Mouse (Mus musculus): ENCODE measurements around the gene Tnnt1.

The Tnnt1 gene

DNA sequence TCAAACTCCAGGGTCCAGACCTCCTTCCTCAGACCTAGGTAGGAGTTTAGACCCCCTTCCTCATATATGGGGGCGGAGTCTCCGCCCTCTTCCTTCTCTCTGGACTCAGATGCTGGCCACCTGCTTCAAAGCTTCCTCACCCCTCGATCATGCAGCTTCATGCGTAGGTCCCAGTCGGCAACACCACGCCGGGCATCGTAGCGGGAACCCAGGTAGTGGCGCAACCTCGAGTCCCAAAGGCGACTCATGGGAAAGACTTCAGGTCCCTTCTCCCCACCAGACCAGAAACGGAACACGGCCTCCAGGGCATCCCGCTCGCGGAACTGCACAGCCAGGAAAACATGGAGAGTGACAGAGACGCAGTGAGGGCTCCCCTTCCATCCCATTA is 11.1 kb upstream of the Tnnt1 start:
- POLR2A ChIA-PET = interaction anchor here in 2 of 4 experiments (0.9 to 5.8 kb wide), 11 partner anchors 12 to 882 kb away, joined by 4 to 42 read pairs (median 8); partner anchors contain the start of genes Cnot3 (in 1 of the 2), Cox6b2 (in 1 of the 2), Mboat7 (in 1 of the 2) and Ppp1r12c (in 1 of the 2)
- CTCF ChIA-PET = interaction anchor here in 3 of 4 experiments (0.9 to 10.9 kb wide), 4 partner anchors 12 to 17 kb away, joined by 3 to 219 read pairs (median 9); partner anchors contain the start of gene Tnnt1 (in 1 of the 3)

DNA sequence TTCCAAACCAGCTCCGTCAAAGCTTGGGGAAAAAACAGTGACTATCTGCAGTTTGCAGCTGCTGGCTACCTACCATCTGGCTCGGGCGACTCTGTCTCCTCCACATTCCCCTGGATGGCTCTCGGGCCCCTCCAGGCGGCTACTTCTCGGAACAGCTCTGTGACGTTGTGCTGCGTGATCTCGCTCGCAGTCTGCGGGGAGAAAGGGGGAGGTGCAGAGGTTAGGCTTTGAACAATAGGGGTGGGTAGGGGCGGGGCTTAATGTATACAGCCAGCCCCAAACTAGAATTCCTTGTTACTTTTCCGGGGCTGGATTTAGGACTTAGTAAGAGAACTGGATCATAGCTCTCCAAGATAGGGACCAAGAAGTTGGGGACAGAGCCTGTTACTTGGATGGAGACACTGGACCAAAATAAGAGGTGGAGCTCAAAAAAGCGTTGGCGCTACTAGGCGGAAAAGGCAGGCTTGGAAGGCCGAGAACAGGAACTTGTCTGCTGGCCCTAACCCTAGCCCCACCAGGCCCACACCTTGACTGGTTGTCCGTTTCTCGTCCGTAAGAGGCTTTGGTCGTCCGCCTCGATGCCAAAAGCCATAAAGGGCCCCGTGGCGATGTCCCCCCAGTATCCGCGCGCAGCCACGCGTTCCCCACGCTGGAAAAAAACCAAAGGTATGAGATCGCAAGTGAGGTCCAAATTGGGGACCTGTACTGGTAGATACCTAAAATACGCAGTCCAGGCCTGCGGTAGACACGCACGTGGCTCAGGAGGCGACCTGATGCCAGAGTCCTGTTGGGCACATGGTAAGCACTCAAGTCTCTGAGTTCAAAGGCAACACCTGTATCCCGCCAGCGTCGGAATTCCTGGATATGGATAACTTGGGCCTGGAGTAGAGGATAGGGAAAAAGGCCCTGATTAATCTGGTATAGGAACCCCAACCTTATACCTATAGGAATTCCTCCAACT is 10.4 kb upstream of the Tnnt1 start:
- CTCF ChIA-PET = interaction anchor here (0.5 to 10.9 kb wide), 35 partner anchors 10 to 1332 kb away, joined by 3 to 219 read pairs (median 4); partner anchors contain the start of genes Tnnt1 (in 2 of the 4), Cox6b2 (in 1 of the 4), Fiz1 (in 1 of the 4) and Tsen34 (in 1 of the 4)
- POLR2A ChIA-PET = interaction anchor here in 3 of 4 experiments (0.5 to 6.0 kb wide), 48 partner anchors 11 to 937 kb away, joined by 3 to 46 read pairs (median 4); partner anchors contain the start of genes Hspbp1 (in 2 of the 3), Leng8 (in 2 of the 3), Mboat7 (in 2 of the 3) and Ppp1r12c (in 2 of the 3)

DNA sequence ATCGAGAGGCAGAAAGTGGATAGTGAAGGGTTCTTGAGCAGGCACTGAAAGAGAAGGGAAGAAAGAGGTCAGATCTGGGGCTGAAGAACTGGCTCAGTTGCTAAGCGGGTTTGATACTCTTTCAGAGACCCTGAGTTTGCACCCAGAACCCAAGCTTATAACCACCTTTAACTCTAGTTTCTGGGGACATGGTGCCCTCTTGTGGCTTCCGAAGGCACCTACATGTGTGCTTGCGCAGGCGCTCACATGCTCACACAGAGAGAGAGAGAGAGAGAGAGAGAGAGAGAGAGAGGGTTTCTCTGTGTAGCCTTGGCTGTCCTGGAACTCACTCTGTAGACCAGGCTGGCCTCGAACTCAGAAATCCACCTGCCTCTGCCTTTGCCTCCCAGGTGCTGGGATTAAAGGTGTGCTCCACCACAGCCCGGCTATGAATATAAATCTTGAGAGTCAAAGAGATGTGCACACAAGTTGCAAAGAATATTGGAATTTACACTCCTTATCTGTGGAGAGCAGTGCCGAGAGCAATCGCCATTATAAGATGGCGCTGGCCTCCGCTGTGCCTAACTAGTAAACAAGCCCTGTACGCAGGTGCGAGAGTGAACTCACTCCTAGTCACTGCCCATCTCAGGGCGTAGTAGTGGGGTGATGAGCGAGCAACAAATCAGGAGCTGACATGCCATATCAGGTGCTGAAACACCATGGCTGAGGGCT is 8.2 kb upstream of the Tnnt1 start, which contains the start of gene Tnni3:
Gene Tnni3, minus strand, starts transcription at position 18 of the 711 bp plus-strand sequence.
- ChIA-PET CTCF (interaction anchor here (0.5 to 10.9 kb wide), 65 partner anchors 8 to 946 kb away, joined by 3 to 219 read pairs (median 4); partner anchors contain the start of genes Dnaaf3 (in 1 of the 4), Isoc2a (in 1 of the 4), Leng8 (in 1 of the 4) and Ndufa3 (in 1 of the 4)), POLR2A (interaction anchor here (0.6 to 6.0 kb wide), 58 partner anchors 8 to 907 kb away, joined by 3 to 46 read pairs (median 4); partner anchors contain the start of genes Ppp1r12c (in 3 of the 4), Mboat7 (in 2 of the 4), Rpl28 (in 2 of the 4) and Tsen34 (in 2 of the 4))

DNA sequence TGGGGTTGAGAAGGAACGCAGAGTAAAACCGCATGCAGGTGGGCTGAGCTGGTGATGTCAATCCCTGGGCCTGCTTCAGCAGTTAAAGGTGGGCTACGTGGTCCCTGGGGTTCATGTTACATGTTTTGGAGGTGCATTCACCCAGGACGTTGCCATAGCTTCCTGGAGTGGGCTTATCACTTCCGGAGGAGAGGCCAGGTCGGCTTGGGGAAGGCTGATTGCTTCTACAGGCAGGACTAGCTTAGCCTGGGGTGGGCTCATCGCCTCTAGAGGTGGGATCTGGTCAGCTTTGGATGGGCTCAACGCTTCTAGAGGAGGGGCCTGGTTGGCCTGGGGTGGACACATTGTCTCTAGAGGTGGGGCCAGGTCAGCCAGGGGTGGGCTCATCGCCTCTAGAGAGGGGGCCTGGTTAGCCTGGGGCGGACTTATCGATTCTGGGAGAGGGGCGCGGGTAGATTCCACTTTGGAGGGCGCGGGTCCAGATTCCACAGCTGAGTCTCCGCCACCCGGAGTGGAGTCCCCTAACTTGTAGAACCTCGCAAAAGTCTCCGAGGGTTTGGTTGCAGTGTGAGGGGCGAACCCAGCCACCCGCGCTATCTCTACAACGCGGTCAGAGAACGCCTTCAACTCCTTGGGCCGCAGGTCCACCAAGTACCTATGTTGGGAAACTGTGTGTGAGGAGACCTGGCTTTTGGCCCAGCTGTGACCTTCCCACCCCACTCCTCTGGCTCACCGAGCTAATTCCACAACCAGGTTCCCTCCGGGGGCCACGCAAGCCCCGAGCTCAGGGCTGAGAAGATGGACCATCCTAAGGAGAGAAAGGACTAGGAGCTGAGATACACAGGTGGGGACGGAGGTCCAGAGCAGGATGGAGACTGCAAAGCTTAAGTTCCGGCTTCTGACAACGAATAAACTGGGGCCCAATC is 7.3 kb upstream of the Tnnt1 start:
- CTCF ChIA-PET = interaction anchor here (0.5 to 10.9 kb wide), 63 partner anchors 8 to 945 kb away, joined by 3 to 219 read pairs (median 5); partner anchors contain the start of genes Dnaaf3 (in 1 of the 4), Isoc2a (in 1 of the 4), Leng8 (in 1 of the 4) and Ndufa3 (in 1 of the 4)

DNA sequence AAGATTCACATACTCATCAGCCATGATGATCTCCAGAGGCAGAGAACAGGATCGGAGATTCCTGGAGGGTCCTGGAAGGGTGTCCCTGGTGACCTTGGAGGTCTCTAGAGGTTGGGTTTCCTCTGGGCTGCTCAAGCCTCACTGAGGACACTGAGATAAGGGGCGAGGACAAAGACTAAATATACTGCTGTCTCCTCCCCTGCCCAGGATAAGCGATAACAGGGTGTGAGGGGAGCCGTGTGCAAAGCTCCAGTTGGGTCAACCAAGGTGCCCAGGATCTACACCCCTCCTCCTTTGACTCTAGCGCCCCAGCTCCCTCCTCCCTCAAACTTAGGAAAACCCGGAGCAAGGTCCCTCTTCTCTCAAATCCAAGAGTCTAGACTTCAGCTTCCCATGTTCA is 6.1 kb upstream of the Tnnt1 start:
- ChIA-PET POLR2A (interaction anchor here in 2 of 4 experiments (0.5 to 6.0 kb wide), 12 partner anchors 9 to 878 kb away, joined by 3 to 46 read pairs (median 4); partner anchors contain the start of genes Ppp1r12c (in 2 of the 2), Cnot3 (in 1 of the 2), Mboat7 (in 1 of the 2) and Tsen34 (in 1 of the 2)), CTCF (interaction anchor here in 3 of 4 experiments (0.5 to 10.9 kb wide), 6 partner anchors 10 to 391 kb away, joined by 3 to 219 read pairs (median 30); partner anchors contain the start of gene Tnnt1 (in 1 of the 3))

More for the DNA sequence above, 7.3 kb upstream of the Tnnt1 start:
- POLR2A ChIA-PET = interaction anchor here (0.6 to 6.0 kb wide), 58 partner anchors 9 to 906 kb away, joined by 3 to 46 read pairs (median 4); partner anchors contain the start of genes Ppp1r12c (in 3 of the 4), Dnaaf3 (in 2 of the 4), Mboat7 (in 2 of the 4) and Tsen34 (in 2 of the 4)

DNA sequence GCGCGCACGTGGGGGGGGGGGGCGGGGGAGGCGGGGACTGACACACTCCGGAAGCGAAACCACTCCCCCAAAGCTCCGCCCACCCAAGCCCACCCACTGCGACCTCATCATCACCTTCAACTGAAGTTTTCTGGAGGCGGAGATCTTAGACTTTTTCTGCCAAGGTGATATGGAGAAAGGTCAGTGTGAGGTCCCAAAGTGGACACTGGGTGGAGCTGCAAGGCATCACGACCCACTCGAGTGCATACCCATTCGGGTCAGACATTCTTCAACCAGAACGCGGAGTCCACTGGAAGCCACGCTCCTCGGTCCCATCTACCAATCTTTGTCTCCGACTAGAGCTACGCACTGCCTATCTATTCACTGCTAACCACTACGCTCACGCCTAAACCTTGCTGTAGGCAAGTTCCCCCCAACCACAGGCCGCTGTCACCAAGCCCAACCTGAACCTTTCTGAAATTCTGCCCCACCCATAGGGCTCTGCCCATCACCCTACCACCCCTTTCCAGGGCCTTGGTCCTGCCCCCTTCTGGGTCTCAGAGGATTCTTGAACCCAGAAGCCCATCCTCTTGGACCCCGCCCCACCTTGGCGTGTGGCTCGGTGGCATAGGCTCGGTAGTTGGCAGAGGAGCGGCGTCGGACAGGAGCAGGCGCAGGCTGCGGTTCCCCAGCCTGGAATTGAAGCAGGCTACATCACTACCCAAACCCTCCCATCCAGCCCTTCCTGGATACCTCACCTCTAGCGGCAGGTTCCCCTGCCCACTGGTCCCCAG is 5.2 kb upstream of the Tnnt1 start:
- ChIA-PET CTCF (interaction anchor here in 3 of 4 experiments (0.7 to 10.9 kb wide), 7 partner anchors 8 to 94 kb away, joined by 4 to 219 read pairs (median 13); partner anchors contain the start of genes Ppp1r12c (in 1 of the 3) and Tnnt1 (in 1 of the 3)), POLR2A (interaction anchor here in 3 of 4 experiments (0.6 to 6.0 kb wide), 20 partner anchors 8 to 828 kb away, joined by 3 to 46 read pairs (median 4); partner anchors contain the start of genes Ppp1r12c (in 2 of the 3), Dnaaf3 (in 1 of the 3), Leng8 (in 1 of the 3) and Mboat7 (in 1 of the 3))

DNA sequence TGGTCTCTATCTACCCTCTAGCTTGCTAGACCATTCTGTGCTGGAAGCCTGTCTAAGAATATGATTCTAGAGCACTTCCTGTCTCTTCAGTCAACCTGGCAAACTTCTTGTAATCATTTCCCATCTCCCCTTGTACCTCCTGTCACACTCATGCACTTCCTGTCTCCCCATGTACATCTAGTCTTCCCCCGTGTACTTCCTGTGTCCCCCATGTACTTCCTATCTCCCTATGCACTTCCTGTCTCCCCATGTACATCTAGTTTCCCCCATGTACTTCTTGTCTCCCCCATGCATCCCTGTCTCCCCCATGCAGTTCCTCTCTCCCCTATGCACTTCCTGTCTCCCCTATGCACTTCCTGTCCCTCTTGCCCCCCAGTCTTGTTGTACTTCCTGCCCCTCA is 2.3 kb upstream of the Tnnt1 start:
- CTCF ChIA-PET = interaction anchor here in 1 of 4 experiments (10.9 kb wide), 1 partner anchor 7 kb away, joined by 219 read pairs; the partner anchor contains the start of gene Tnnt1
- POLR2A ChIA-PET = no interaction called here

DNA sequence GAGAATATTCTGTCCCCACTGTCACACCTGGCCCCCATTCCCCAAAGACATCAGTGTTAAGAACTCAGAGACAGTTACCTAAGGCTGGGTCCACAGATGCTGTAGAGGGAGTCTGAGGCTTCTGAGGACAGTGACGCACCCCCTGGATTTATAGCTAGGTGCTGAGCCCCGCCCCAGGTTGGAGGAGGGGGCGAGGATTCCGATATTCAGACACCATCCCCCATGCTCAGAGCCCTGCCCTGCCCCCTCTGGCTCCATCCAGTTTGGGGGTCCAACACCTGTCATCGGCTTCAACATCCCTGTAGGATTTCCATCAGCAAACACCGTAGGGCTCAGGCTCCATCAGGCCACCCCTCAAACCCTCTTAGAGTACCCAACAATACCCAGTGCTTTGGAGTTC is 329 bp downstream of the Tnnt1 start:
- CTCF ChIA-PET = interaction anchor here (0.5 to 10.7 kb wide), 13 partner anchors 8 to 829 kb away, joined by 3 to 219 read pairs (median 4); partner anchors contain the start of genes Leng8 (in 1 of the 4), Ppp1r12c (in 1 of the 4) and Tnni3 (in 1 of the 4)
- POLR2A ChIA-PET = interaction anchor here in 3 of 4 experiments (0.6 to 2.6 kb wide), 17 partner anchors 8 to 899 kb away, joined by 3 to 15 read pairs (median 5); partner anchors contain the start of genes Cnot3 (in 1 of the 3), Cox6b2 (in 1 of the 3), Dnaaf3 (in 1 of the 3) and Ndufa3 (in 1 of the 3)

DNA sequence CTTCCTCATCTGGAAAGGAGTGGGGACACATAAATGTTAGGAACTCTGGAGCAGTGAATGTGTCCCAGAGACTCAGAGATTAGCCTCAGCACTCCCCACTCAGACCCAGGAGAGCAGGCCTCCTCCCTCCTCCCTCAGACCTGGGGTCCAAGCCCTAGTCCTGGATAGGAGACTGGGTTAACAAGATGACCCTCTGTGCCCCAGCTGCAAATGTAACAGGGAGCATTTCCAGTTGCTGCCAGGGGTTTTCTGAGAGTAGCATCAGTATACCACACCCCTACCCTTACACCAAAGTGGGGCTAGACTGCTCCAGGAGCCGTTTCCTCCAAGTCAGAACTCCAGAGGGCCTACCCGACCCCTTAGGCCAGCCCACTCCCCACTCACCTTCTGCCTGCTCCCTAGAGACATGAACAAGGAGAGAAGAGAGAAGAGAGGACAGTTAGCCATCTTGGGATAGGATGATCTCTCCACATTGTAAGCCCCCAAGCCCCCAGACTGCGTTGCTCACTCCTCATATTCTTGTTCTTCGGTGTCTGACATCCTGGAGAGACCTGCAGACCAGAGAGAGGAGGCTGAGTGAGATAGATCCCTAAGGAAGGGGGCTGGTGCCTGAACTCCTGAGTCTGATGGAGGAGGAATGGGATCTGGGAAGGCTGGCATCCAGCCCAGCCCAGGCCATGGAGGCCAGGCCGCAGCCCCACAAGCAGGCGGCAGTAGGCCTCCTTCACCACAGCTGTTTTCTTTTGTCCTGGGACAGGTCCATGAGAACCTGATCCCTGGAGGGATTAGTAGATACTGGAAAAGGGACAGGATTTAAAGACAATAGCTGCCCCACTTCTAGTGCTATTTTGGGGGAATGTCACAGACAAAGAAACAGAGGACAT is 2.1 kb downstream of the Tnnt1 start:
- CTCF ChIA-PET = interaction anchor here (0.5 to 10.7 kb wide), 42 partner anchors 7 to 869 kb away, joined by 3 to 219 read pairs (median 4); partner anchors contain the start of genes Tnni3 (in 4 of the 4) and Ppp1r12c (in 3 of the 4)
- POLR2A ChIA-PET = interaction anchor here (0.6 to 2.9 kb wide), 16 partner anchors 9 to 459 kb away, joined by 3 to 18 read pairs (median 5); partner anchors contain the start of genes Ppp1r12c (in 3 of the 4), Tnni3 (in 3 of the 4), Leng8 (in 1 of the 4) and Ube2s (in 1 of the 4)

DNA sequence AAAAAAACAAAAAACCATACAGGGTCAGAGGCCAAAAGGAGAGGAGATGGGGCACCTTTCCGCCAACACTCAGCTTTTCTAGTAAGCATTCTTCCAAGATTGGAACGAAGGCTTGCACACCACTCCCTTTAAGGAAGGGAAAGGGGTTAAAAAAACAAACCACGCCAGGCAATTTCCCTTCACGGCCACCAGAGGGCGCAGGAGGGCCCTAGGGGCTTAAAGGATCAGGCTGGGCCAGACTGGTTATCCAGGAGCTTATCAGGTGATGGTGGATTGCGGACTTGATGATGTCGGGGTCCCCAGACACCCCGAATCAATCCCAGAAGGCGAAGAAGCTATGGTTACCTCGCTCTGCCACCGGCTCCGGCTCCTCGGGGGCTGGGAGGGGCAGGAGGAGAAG is 2.9 kb downstream of the Tnnt1 start:
- ChIA-PET CTCF (interaction anchor here (0.5 to 10.7 kb wide), 46 partner anchors 8 to 1079 kb away, joined by 3 to 219 read pairs (median 4); partner anchors contain the start of genes Tnni3 (in 4 of the 4) and Ppp1r12c (in 3 of the 4)), POLR2A (interaction anchor here (0.6 to 2.9 kb wide), 20 partner anchors 9 to 460 kb away, joined by 3 to 18 read pairs (median 4); partner anchors contain the start of genes Ppp1r12c (in 3 of the 4), Tnni3 (in 3 of the 4), Leng8 (in 1 of the 4) and Ube2s (in 1 of the 4))

DNA sequence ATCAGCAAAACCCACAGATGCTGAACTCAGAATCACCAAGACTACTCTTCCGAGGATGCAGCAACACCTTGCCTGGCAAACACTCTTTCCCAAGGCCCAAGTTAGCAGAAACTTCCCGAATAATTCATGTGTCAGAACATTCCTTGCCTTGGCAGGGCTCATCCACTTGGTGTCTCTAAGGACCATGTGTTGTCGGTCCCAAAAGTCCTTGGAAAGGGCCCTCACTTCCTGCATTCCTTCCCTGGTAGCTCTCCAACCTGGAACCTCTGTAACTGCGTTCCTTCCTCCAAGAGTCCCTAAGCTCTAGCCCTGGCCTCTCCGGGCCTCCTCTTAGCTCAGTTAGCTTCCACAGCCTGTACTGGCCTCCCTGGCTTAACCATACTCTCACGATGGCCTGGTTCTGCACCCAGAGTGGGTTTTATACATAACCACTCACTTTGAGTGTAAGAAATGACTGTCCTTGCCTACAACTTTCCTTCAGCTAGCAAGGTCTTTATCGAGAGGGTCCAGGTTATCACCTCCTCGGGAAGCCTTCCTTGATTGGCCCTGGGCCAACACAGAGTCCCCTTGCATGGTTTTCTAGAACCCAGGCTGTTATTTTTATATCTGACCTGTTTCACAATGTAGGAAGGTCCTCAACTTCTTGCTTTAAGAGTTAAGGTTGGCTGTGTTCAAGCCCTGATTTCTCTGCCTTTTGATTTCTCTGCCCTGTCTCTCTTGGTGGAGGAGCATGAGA is 4.5 kb downstream of the Tnnt1 start:
- POLR2A ChIA-PET = interaction anchor here in 3 of 4 experiments (0.6 to 4.2 kb wide), 5 partner anchors 9 to 801 kb away, joined by 3 to 42 read pairs (median 4); partner anchors contain the start of genes Tnni3 (in 2 of the 3), Fiz1 (in 1 of the 3) and Zfp524 (in 1 of the 3)

DNA sequence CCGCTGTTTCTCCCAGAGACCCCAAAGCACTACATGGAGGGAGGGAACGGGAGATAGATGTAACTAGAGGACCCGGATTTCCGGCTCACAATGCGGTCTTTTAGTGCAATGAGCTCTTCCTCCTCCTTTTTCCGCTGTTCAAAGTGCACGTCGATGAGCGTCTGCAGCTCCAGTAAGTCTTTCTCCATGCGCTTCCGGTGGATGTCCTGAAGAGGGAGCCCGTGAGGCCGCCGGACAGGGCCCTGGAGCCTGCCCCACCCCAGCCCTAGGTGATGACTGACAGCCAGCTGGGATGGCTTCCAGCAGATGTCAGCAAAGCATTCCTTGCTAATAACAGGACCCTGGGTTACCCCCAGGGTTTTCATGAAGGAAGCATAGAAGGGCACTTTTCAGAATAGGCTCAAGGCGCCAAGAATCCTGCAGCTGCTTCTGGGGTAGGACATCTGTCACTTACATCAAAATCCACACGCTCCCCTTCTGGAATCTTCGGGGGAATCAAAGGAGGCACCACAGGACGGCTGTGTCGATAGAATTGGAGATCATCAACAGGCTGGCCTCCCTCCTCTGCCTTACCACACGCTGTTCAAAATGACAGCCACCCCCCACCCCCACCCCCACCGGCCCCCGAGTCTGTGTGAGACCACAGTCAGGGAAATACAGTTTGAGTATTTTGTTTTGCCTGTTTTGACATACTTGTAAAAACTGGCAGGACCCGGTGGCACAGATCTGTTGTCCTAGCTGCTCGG is 6.1 kb downstream of the Tnnt1 start:
- ChIA-PET POLR2A (interaction anchor here in 3 of 4 experiments (0.5 to 4.2 kb wide), 43 partner anchors 8 to 865 kb away, joined by 3 to 42 read pairs (median 4); partner anchors contain the start of genes Ppp1r12c (in 3 of the 3), Tnni3 (in 3 of the 3), Cox6b2 (in 2 of the 3) and Dnaaf3 (in 2 of the 3)), CTCF (interaction anchor here (0.6 to 10.7 kb wide), 55 partner anchors 8 to 865 kb away, joined by 3 to 219 read pairs (median 4); partner anchors contain the start of genes Ppp1r12c (in 4 of the 4), Tnni3 (in 4 of the 4), Dnaaf3 (in 2 of the 4) and Cnot3 (in 1 of the 4))

More for the DNA sequence above, 4.5 kb downstream of the Tnnt1 start:
- CTCF ChIA-PET = interaction anchor here in 3 of 4 experiments (0.5 to 10.7 kb wide), 6 partner anchors 10 to 1967 kb away, joined by 3 to 219 read pairs (median 4); partner anchors contain the start of genes Tnni3 (in 3 of the 3) and Ppp1r12c (in 1 of the 3)

Data from embryonic stem cell, embryonic (primary cell).